Mouse (Mus musculus): ENCODE measurements around the gene Ptprn. TPM values are rescaled to one million over a fixed set of nuclear protein-coding genes. Genes with fewer than 3 reads are reported as not detected.

Gene Ptprn
- polyA plus RNA-seq, 1 experiment from 2014 or later = 8.7 TPM

DNA sequence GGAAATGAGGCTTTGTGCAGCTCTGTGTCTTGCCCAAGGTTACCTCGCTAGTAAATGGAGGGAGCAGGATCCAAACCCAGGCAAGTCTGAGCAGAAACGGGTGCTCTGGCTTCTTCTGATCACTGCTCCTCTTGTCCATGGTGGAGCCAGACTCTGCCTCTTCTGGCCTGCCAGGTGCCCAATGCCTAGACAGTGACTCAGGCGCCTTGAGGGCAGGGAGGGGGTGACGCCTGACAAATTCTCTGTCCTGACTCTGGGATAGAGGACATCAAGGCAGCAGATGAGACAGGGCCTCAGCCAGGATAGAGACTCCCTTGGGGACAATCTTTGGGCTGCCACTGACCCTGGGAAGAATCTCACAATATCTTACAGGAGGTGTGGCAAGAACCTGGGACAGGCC lies 33.1 kb downstream of the Ptprn start:
- Histone ChIP-seq H3K36me3 (no peaks in the 10 kb centered on the region), H3K27me3 (0 out of 2 replicates have a peak, but pooled peaks cover 5% of the 10 kb centered on the region), H3K27ac (replicated peaks) (no peak overlapping the region), H3K4me3 (no peak overlapping the region), H3K9ac (replicated peaks) (no peak overlapping the region), H3K4me2 (replicated peaks) (no peak overlapping the region), H3K4me1 (peaks cover 17% of the 10 kb centered on the region), H3K9me3 (no peaks in the 10 kb centered on the region)
- 82% methylated on average over 4 of the region's 4 CpGs for WGBS
- ATAC-seq (replicated peaks) = no peak

DNA sequence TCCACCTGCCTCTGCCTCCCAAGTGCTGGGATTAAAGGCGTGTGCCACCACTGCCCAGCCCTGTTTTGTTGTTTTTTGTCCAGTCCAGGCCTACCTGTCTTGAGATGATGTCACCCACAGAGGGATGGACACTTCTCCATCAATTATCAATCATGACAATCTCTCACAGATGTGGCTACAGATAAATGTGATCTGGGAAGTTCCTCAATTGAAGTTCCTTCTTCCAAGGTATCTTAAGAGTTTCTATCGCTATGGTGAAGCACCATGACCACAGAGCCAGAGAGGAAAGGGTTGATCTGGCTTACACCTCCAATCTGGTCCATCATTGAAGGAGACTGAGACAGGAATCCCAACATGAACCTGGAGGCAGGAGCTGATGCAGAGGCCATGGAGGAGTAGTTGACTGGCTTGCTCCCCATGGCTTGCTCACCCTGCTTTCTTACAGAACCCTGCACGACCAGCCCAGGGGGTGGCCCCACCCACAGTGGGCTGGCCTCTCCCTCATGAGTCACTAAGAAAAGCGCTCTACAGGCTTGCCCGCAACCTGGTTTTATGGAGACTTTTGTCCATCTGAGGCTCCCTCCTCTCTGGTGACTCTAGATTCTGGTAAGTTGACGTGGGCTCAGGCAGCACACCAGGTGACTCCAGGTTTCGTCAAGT lies 33.8 kb downstream of the Ptprn start:
- no peak overlapping the region for H3K4me2 ChIP-seq (replicated peaks)
- 79% methylated on average over 7 of the region's 7 CpGs for WGBS
- 0 out of 2 replicates have a peak, but pooled peaks cover 5% of the 10 kb centered on the region for H3K27me3 ChIP-seq
- no peak overlapping the region for H3K9ac ChIP-seq (replicated peaks)
- no peak overlapping the region for H3K4me3 ChIP-seq
- H3K4me1 ChIP-seq = peaks cover 10% of the 10 kb centered on the region
- ATAC-seq (replicated peaks) = no peak
- H3K36me3 ChIP-seq = no peaks in the 10 kb centered on the region
- H3K9me3 ChIP-seq = no peaks in the 10 kb centered on the region
- H3K27ac ChIP-seq (replicated peaks) = no peak overlapping the region

DNA sequence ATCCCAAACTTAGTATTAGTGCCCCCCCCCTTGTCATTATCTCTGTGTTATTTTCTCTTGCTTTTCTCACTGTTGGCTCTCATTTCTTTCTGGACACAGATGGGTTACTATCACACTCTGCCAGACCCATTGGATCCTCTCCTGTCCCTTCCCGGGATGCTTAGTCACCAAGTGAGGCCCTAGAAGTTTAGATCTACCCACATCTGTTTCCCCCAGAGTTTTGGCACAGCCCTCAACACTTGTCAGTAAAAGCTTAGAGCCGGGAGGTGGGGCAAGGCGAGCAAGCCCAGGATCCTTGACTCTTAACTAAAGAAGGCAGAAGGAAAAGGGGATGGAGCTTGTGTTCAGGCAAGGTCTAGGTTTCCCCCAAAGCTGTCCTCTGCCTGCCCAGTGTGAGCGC lies 35.1 kb downstream of the Ptprn start:
- 72% methylated on average over 4 of the region's 4 CpGs for WGBS
- Histone ChIP-seq H3K9me3 (no peaks in the 10 kb centered on the region), H3K36me3 (no peaks in the 10 kb centered on the region), H3K4me1 (0 out of 2 replicates have a peak, but pooled peaks cover 1% of the 10 kb centered on the region), H3K4me3 (no peak overlapping the region), H3K27me3 (0 out of 2 replicates have a peak, but pooled peaks cover 5% of the 10 kb centered on the region), H3K4me2 (replicated peaks) (no peak overlapping the region), H3K9ac (replicated peaks) (no peak overlapping the region), H3K27ac (replicated peaks) (no peak overlapping the region)
- ATAC-seq (replicated peaks) = no peak

DNA sequence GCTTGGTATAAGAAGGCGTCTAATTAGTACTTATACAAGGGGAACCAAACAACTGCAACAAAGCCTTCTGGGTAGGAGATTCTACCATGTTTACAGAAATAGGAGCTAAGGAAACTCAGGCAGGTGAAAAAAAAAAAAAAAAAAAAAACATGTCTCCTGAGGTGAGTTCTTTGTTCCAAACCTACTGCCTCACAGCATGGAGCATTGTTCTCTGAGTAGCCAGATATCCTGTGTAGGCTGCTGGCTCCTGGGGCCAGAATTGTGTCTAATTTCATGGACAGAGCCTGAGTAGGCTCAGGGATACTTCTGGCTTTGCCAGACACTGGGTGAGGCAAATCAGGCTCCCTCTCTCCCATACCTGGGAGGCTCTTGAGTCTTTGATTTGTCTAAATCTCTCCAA lies 36.6 kb downstream of the Ptprn start:
- H3K4me3 ChIP-seq = no peak overlapping the region
- no peak overlapping the region for H3K27ac ChIP-seq (replicated peaks)
- no peak for ATAC-seq (replicated peaks)
- no peaks in the 10 kb centered on the region for H3K4me1 ChIP-seq
- no peak overlapping the region for H3K9ac ChIP-seq (replicated peaks)
- 0 out of 2 replicates have a peak, but pooled peaks cover 5% of the 10 kb centered on the region for H3K27me3 ChIP-seq
- 74% methylated on average over 1 of the region's 1 CpGs for WGBS
- H3K36me3 ChIP-seq = no peaks in the 10 kb centered on the region
- H3K4me2 ChIP-seq (replicated peaks) = no peak overlapping the region
- H3K9me3 ChIP-seq = no peaks in the 10 kb centered on the region

DNA sequence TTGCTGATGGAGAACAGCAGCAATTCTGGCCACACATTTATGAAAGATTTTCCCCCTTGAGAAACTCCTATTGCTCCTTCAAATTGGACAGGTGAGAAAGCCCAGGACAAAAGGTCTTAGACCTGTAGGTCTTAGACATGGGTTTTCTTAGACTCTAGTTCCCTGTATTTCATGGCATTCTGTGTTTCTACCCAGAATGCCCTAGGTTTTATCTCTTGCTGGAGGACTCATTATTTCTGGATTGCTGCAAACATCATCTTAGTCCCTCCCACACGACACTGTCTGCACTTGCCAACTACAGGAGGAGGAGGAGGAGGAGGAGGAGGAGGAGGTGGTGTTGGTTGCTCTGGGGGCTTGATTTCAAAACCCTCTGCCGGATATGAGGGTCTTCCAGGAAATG lies 38.2 kb downstream of the Ptprn start:
- no peak for ATAC-seq (replicated peaks)
- WGBS = 73% methylated on average over 2 of the region's 2 CpGs
- Histone ChIP-seq H3K4me2 (replicated peaks) (no peak overlapping the region), H3K27me3 (peaks cover 8% of the 10 kb centered on the region), H3K4me3 (no peak overlapping the region), H3K27ac (replicated peaks) (no peak overlapping the region), H3K4me1 (no peaks in the 10 kb centered on the region), H3K9me3 (no peaks in the 10 kb centered on the region), H3K36me3 (no peaks in the 10 kb centered on the region), H3K9ac (replicated peaks) (no peak overlapping the region)

DNA sequence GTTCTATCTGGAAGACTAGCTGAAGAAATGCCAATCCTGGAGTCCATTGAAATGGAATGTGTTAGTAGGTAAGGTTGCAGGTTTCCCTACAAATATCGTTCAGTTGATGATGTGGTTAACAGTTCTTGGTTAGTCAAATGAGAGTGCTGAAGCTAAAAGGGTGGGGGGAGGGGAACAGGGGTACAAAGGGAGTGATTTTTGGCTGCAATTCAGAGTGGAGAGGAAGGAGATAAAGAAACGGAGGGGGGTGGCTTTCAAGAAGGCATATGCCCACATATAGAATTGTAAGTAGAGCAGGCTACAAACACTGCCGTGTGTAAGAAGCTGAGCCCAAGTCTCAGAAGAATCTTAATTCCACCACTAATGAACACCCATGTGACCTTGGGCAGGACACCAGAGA lies 38.8 kb downstream of the Ptprn start:
- H3K27me3 ChIP-seq = peaks cover 15% of the 10 kb centered on the region
- H3K4me3 ChIP-seq = no peak overlapping the region
- no peaks in the 10 kb centered on the region for H3K36me3 ChIP-seq
- H3K4me2 ChIP-seq (replicated peaks) = no peak overlapping the region
- no peak overlapping the region for H3K9ac ChIP-seq (replicated peaks)
- no peaks in the 10 kb centered on the region for H3K4me1 ChIP-seq
- WGBS = 50% methylated on average over 3 of the region's 3 CpGs
- no peak for ATAC-seq (replicated peaks)
- no peak overlapping the region for H3K27ac ChIP-seq (replicated peaks)
- no peaks in the 10 kb centered on the region for H3K9me3 ChIP-seq

DNA sequence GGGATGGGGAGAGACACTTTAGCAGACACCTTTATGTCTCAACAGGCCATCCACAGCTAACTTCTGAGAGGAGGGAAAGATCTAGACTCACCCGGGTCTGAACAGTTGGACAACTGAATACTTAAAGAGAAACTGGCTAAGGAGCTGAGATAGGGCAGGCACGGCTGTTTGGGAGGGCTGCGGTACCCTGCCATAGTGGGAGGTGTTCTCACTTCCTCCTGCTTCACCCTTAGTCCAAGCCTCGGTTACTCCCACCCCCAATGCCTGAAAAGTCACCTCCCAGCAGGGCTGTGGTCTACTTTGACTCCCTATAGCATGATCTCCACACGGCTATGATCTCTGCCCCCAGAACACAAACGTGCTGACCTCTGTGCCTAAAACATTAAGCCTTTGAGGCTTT lies 40.8 kb downstream of the Ptprn start:
- ATAC-seq (replicated peaks) = no peak
- Histone ChIP-seq H3K4me1 (peaks cover 11% of the 10 kb centered on the region), H3K36me3 (no peaks in the 10 kb centered on the region), H3K27me3 (peaks cover 30% of the 10 kb centered on the region), H3K4me3 (no peak overlapping the region), H3K4me2 (replicated peaks) (no peak overlapping the region), H3K27ac (replicated peaks) (no peak overlapping the region), H3K9me3 (no peaks in the 10 kb centered on the region), H3K9ac (replicated peaks) (no peak overlapping the region)
- WGBS = 70% methylated on average over 6 of the region's 6 CpGs

DNA sequence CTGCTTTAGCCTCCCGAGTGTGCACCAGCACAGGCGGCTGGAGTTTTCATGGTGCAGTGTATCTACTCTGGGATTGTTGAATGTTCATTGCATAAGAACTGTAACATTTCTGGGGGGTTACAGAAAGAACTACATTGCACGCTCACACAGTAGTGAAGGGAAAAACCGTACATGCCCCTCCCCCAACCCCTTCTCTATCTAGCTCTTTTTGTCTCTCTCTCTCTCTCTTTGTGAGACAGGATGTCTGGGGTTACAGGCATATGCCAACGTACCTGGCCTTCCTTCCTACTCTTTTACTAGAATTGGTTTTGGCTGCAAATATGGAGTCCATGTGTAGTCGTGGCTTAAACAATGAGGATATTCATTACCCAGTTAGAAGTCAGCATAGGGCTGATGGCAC lies 41.4 kb downstream of the Ptprn start:
- WGBS = 78% methylated on average over 6 of the region's 6 CpGs
- no peaks in the 10 kb centered on the region for H3K9me3 ChIP-seq
- H3K9ac ChIP-seq (replicated peaks) = no peak overlapping the region
- no peak overlapping the region for H3K4me3 ChIP-seq
- H3K36me3 ChIP-seq = no peaks in the 10 kb centered on the region
- H3K27ac ChIP-seq (replicated peaks) = no peak overlapping the region
- peaks cover 35% of the 10 kb centered on the region for H3K27me3 ChIP-seq
- no peak for ATAC-seq (replicated peaks)
- H3K4me2 ChIP-seq (replicated peaks) = no peak overlapping the region
- peaks cover 17% of the 10 kb centered on the region for H3K4me1 ChIP-seq

DNA sequence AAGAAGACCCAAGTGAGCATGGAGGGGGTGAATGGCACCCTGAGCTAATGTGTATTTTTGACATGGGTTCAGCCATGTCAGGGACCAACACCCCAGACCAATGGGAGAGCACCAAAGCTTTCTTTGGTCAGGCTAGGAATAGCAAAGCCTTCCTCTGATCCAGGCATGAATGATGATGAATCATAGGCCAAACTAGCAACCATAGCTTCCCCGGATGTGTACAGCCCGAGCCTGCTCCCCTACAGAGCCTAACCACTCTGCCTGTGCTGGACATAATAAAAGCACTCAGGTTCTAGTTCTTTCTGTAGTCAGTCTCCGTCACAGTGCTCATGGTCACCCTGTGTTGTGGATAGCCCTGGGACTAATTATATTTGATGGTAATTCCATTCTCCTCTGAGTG lies 42.8 kb downstream of the Ptprn start:
- H3K27me3 ChIP-seq = peaks cover 44% of the 10 kb centered on the region
- 75% methylated on average over 3 of the region's 3 CpGs for WGBS
- no peaks in the 10 kb centered on the region for H3K9me3 ChIP-seq
- no peak overlapping the region for H3K4me2 ChIP-seq (replicated peaks)
- no peak overlapping the region for H3K27ac ChIP-seq (replicated peaks)
- ATAC-seq (replicated peaks) = no peak
- H3K4me3 ChIP-seq = no peak overlapping the region
- H3K4me1 ChIP-seq = peaks cover 20% of the 10 kb centered on the region
- no peak overlapping the region for H3K9ac ChIP-seq (replicated peaks)
- no peaks in the 10 kb centered on the region for H3K36me3 ChIP-seq

DNA sequence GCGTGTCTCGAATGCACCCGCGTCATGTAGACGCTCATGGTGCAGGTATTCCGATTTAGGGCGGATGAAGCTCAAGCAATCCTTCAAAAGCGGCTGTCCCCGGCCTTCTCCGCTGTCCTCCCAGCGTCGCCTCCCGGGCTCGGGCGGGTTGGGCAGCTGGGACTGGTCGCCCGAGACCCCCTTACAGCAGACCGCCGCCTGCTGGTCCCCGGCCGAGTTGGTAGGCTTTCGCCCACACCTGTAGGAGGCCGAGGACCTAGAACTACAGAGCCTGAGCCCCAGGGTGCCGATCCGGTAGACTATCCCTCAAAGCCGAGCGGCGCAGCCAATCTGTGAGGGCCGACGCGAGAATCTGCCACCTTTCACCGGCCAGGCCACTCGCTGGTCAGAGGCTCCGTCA lies 44.8 kb downstream of the Ptprn start, which contains the start of gene Tuba4a:
Gene Tuba4a (minus strand): TSS at position 335 of the 400 bp plus-strand sequence.
- H3K36me3 ChIP-seq = peaks cover 9% of the 10 kb centered on the region
- peak within 1 kb of the TSS; percentile 62; the same call in 1 of the 2 replicates for H3K27ac ChIP-seq (replicated peaks)
- H3K9me3 ChIP-seq = no peaks in the 10 kb centered on the region
- H3K9ac ChIP-seq (replicated peaks) = peak within 1 kb of the TSS; percentile 45
- under 1% methylated on average over 34 of the region's 34 CpGs for WGBS
- peak within 1 kb of the TSS; percentile 51 for H3K4me3 ChIP-seq
- ATAC-seq (replicated peaks) = peak; percentile 36
- peaks cover 48% of the 10 kb centered on the region for H3K27me3 ChIP-seq
- peaks cover 20% of the 10 kb centered on the region for H3K4me1 ChIP-seq
- H3K4me2 ChIP-seq (replicated peaks) = peak within 1 kb of the TSS; percentile 77

DNA sequence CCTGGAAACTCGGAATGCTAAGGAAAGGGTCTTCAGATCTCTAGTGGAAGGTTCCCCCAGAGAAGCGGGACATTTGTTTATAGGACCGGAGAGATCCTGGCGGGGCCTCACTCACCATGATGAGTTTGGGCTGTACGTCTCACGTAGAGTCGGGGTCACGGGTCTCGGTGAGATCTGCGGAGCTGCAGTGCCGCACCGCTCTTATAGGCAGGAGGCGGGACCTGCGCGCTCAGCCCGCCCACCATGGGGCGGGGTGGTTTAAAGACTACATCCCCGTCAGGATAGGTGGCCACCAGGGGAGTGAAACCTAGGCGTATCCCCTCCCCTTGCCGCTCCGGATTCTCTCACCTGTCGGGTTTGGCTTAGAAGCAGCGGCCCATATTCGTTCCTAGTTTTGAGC lies 45.2 kb downstream of the Ptprn start:
- peaks cover 14% of the 10 kb centered on the region for H3K36me3 ChIP-seq
- peak overlapping the region; percentile 51 for H3K4me3 ChIP-seq
- H3K9me3 ChIP-seq = no peaks in the 10 kb centered on the region
- peak; percentile 87 for ATAC-seq (replicated peaks)
- no peak overlapping the region for H3K27ac ChIP-seq (replicated peaks)
- peaks cover 48% of the 10 kb centered on the region for H3K27me3 ChIP-seq
- peaks cover 20% of the 10 kb centered on the region for H3K4me1 ChIP-seq
- under 1% methylated on average over 24 of the region's 24 CpGs for WGBS
- H3K4me2 ChIP-seq (replicated peaks) = peak overlapping the region; percentile 77
- H3K9ac ChIP-seq (replicated peaks) = peak overlapping the region; percentile 45

DNA sequence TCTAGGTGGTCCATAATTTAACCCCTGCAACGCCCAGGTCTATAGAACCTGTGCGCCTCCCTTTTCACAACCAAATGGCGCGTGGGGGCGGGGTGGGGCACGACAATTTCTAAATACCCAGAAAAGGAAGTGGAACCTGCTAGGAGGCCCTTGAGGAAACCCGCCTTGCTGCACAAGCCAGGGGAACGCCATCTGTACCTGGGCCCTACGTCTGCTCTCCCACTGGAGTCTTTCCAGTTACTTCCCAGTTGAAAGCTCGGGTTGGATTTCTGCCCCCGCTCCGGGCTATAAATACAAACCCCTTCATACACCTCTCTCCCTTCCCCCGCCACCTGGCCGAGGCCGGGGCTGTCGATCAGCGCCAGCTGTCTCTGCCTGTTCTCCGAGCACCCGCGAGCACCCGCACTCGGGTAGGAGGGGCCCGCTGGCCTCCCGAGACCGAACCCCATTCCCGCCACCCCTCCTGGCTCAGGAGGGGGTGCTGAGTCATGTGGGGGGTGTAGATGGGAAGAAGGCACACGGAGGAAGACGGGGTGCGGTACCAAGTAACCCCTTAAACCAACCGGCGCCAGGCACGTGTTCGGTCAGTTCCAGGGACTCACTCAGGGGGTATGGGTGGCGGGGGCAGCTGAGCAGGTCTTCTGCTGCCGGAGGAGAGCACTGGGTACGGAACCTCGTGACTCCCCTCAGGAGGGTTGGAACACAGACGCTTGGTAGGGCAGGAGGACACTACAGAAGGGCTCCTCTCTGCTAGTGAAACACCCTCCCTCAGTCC lies 45.9 kb downstream of the Ptprn start:
- H3K36me3 ChIP-seq = peaks cover 20% of the 10 kb centered on the region
- H3K4me1 ChIP-seq = peaks cover 20% of the 10 kb centered on the region
- WGBS = 2% methylated on average over 38 of the region's 38 CpGs
- ATAC-seq (replicated peaks) = peak; percentile 47
- peaks cover 48% of the 10 kb centered on the region for H3K27me3 ChIP-seq
- H3K4me3 ChIP-seq = peak overlapping the region; percentile 51
- H3K4me2 ChIP-seq (replicated peaks) = peak overlapping the region; percentile 77
- peak overlapping the region; percentile 62 for H3K27ac ChIP-seq (replicated peaks)
- peak overlapping the region; percentile 45 for H3K9ac ChIP-seq (replicated peaks)
- H3K9me3 ChIP-seq = no peaks in the 10 kb centered on the region

All from forebrain, embryonic 15.5 days (tissue).